Mouse (Mus musculus) ovary, postnatal 10 days (tissue): ENCODE data around the gene Zfp612.
A peak's percentile ranks its signal among the peaks of the same experiment; 100 is the strongest.
"Not testable (repeated sequence)": the region's sequence is repeated elsewhere in the genome, so short reads cannot be mapped to it uniquely, and the experiment has no call there.

Source experiments
- DNase-seq: peaks from one replicate; pipeline ENCODE4 v3.0.0; 2022; ENCODE audit warnings: low spot score

Zfp612 gene

DNA sequence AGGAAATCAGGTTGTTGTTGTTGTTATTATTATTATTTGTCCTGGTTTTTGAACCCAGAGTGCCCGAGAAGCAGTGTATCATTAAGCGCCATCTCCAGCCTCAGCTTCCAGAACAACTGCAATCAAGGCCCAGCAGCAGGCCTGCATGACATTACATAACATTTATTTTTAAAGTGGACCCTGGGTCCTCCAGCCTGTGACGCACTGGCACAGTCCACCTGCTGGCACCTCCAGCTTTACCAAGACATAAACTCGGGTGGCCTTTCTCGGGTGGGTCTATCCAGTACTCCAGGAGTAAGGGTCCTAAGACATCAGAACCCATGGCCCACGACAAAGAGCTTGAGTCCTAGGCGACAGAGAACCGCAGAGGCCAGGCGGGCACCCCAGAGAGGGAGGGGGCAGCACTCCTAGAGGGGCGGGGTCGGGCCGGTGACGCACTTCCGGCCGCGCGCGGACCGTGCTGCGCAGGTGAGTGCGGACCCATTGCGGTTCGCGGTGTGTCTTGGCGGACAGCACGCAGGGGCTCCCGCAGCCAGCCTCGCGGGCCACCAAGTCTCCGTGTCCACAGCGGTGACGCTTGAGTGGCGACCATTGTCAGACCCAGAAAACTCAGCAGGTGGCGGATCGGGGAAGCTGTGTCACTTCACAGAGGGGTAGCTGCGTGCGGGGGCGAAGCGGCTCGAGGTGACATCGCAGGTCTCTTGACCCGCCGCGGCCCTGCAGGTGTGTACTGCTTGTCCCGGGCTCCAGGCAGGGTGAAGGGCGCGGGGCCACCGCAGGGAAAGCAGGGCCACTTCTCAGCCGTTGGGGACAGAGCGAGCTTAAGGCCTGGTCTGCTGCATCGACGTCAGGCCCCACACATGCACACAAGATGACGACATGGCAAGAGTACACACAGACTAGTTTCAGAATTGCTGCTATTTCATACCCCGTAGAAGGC, at the start of gene Zfp612:
TSS of gene Zfp612 (plus strand) at position 465 of the 940 bp plus-strand sequence.
- DNase-seq: peak; percentile 27

DNA sequence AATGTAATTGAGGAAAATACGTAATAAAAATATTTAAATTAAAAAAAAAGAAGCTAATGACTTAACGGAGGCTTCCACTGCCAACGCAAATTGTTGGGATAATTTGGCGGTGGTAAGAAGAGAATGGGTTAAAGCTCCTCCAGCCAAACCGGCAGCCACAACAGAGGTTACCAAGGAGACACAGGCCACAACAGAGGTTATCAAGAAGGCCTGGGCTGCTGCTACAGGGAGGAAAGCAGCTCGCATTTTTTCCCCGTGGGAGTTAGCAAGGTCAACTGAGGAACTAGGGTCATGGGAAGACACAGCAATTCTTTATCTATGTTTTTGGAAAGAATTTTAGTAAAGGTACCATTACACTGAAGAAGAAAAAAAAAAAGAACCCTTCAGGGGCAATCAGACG, 45.8 kb upstream of the Zfp612 start:
- DNase-seq: not testable (repeated sequence)

DNA sequence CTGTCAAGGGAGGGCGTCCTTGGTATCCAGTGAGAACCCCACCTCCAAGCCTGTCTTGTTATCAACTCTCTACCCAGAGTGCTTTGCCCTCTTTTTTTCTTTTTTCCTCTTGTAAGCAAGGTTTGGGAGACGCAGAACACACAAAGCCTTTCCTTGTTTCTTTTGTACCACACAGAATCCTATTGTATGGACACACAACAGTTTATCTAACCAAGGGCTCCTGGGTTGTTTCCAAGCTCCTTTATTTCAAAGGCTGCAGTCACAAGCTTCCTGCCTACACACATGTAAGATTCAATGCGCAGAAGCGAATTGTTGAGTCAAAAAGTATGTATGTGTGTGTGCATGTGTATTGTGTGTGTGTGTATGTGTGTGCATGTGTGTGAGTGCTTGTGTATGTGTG, 45.2 kb upstream of the Zfp612 start:
- no peak for DNase-seq

DNA sequence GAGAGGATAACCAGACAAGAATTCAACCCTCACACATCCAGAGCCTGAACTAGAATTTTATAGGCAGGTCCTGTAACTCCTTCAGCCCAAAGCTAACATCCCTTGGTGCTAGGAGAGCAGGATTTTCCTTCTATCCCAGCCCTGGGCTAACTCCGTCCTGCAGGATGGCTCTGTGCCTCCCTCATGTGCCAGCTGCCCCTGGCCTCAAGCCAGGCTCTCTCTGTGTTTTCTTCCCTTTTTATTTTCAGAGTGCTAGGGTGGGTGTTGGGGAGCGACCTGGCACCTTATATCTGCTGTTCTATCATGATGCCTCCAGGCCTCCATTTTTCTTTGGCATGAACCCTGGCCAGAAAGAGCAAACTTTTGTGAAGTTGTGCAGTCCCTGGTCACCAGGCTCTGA, 43.4 kb upstream of the Zfp612 start:
- no peak for DNase-seq

GRCm38 (mm10) chr8:110039216-110039615, 40.3 kb upstream of the Zfp612 start:
- no peak for DNase-seq

- DNase-seq: no peak
Measured at GRCm38 (mm10) chr8:110039659-110040058, 39.9 kb upstream of the Zfp612 start, which contains the start of gene Chst4. Gene Chst4, minus strand, starts transcription at chr8:110039740.

DNA sequence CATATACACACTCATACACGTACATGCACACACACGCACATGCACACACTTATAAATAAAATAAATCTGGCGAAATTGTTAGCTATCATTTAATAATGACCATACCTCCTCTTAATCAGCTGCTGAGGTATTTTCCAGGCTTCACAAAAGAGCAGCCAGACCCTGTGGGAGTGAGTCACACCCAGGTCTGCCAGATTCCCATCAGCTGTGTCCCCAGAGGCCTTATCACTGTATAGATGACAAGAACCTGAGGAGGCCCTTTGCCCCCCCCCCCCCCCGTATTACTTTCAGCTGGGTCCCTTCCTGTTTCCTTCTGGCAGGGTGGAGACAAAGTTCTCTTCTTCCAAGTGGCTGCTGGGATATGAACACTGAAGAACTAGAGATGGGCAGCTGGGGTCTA, 39.0 kb upstream of the Zfp612 start:
- DNase-seq: no peak

DNA sequence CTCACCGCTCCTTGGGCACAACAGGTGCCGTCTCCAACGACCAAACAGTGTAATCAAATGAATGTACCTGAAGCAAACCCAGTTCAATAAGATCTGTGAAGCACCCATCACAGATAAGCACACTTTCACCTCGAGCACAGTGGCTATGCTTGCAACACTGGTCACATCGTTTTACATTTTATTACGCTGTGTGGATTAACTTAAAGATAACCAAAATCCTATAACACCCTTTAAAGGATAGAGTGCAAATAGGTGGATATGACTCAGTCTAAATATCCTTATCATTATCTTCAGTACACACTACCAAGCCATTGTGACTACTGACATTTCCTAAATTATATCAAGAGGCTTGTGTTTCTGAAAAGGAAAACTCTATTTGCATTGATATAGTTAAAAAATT, 28.3 kb upstream of the Zfp612 start:
- no peak for DNase-seq

DNA sequence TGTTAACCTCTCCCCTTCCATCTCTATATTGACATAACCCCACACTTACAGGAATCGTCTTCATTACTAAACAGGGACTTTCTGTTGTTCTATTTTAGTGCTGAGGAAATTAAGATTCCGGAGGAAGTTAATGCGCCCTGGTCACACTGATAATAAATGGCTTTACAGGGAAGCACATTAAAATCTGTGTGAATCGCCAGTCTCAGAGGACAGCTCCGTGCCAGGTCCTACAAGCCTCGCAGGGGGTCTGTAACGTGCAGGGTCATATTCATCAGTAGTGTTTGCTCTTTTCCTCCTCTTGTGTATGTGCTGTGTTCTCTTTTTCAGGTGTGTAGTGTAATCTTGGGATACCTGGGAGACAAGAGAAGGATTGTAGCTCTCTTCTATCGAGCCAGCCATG, 21.3 kb upstream of the Zfp612 start:
- no peak for DNase-seq

DNA sequence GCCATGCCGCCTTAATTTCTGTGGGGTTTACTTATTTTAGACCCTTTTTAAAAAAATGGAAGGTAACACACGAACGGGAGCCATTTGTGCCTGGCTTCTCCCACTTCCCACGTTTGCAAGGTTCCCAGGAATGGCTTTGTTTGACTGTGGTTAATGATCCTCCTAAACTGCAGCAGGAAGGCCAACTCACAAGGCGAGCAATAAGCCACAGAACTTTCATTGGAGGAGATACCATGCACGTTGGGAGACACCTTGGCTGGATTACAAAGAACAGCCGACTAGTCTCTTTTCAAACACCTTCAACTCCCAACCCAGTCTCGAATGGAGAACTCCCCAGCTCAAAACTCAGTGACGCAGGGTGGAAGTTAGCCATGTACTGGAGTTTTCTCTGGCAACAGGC, 15.4 kb upstream of the Zfp612 start:
- no peak for DNase-seq

DNA sequence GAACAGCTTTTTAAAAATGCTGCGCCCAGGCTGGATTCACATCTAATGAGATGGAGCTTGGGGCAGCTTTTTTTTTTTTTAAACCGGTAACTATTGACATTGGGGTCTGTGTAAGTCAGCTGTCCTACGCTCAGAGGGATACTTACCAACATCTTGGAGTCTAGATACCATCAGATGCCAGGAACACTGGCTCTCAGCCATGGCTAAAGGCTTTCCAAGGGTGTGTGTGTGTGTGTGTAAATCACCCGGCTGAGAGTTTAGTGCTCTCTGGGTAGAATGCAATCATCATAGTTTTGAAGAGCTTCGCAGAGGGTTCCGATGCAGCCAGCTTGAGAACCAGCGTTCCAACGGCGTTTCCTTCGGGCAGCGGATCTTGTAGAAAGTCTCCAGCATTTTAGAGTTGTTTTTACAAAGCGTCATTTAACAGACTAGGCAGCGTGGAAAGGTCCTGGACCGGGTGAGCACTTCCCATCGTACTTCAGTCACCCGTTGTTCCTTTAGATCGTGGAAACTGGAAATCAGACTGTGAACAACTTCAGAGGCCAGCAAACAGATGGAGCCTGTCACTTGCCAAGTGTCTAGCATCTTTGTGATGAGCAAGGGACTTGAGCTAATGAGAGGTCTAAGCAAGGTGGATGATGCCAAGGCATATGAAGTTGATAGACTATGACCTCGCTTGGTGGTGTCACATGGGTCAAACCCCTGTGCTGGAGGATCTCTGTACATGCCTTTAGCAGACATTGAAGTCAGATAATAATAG, 14.8 kb upstream of the Zfp612 start:
- no peak for DNase-seq

DNA sequence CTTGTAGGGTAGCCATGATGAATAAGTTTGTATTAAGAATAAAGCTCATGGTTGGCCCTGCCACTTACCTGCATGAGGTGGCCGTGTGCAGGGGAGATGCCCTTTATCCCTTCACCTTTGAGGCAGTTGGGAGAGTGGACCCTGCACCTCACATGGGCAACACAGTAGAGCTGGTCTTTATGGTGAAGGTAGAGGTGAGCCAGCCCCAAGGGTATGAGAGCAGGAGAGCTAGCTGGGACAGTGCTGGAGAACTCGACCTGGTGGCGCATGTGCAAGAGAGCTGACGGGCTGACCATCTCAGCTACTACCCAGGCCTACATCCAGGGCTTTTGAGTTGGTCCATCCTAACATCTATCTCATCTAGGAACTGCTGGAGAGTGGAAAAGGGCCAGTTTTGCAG, 13.9 kb upstream of the Zfp612 start:
- no peak for DNase-seq

- DNase-seq: no peak
Measured at GRCm38 (mm10) chr8:110069706-110070105, 9.8 kb upstream of the Zfp612 start.

- no peak for DNase-seq
Measured at GRCm38 (mm10) chr8:110071600-110071999, 7.9 kb upstream of the Zfp612 start.

DNA sequence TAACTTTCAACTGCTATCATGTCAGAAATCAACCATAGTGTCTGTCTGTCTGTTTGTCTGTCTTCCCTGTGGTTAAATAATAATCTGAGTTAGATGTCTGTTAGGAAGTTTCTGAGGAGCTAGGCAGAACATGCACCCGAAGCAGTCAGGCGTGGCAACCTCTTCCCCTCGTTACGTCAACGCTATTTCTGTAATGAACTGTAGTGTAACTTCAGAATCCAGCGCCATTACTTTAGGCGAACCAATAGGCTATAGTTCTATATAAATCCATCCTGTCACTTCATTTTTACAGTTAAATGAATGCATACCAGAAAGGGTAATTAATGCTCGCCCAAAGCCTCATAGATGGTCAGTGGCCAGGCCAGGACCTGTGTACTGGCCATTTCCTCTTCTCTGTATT, 5.0 kb upstream of the Zfp612 start:
- DNase-seq: no peak

- DNase-seq: no peak
Measured at GRCm38 (mm10) chr8:110082416-110083105, 3.0 kb downstream of the Zfp612 start.

- DNase-seq: no peak
Measured at GRCm38 (mm10) chr8:110091869-110092268, 12.3 kb downstream of the Zfp612 start.

DNA sequence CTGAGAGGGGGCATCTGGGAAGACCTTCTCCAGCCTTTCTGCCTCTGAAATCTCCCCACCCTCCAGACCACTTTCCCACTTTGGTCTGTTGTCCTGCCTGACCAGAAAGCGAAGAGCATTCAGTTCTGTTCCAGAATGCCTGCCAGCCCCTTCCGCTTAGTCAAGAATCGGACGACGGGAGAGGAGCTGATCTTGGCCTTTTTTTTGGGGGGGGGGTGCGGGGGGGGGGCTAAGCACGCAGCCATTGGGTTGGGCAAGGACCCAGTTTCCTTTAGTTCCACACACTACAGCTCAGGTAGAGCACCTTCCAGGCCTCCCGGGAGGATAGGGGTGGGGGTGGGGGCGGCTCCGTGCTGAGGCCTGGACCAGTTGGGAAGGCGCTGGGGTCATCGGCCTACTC, 21.4 kb downstream of the Zfp612 start, which contains the start of gene Gm21964:
TSS of gene Gm21964 (plus strand) at position 301 of the 400 bp plus-strand sequence.
- no peak for DNase-seq

- DNase-seq: no peak
Measured at GRCm38 (mm10) chr8:110101676-110102075, 22.1 kb downstream of the Zfp612 start.

DNA sequence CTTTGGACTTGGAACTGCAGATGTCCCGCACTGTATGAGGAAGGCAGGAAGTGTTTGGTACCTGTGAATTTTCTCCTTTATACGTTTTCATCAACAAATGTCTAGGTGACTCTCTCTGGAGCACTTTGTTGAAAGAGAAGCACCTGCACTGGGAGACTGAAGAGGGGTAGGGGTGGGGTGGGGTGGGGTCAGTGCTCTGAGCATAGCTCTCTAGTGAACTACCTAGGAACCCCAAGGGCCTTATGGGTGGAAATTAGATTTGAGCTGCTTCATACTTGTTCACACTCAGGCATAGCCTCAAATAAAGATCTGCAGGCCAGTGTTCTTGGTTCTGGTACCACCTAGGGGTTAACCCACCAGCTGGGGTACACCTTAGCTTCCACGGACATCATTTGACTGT, 23.1 kb downstream of the Zfp612 start, which contains the start of gene Gm17720:
TSS of gene Gm17720 (minus strand) at position 101 of the 400 bp plus-strand sequence.
- DNase-seq: no peak

- no peak for DNase-seq
Measured at GRCm38 (mm10) chr8:110119715-110120114, 40.2 kb downstream of the Zfp612 start.

DNA sequence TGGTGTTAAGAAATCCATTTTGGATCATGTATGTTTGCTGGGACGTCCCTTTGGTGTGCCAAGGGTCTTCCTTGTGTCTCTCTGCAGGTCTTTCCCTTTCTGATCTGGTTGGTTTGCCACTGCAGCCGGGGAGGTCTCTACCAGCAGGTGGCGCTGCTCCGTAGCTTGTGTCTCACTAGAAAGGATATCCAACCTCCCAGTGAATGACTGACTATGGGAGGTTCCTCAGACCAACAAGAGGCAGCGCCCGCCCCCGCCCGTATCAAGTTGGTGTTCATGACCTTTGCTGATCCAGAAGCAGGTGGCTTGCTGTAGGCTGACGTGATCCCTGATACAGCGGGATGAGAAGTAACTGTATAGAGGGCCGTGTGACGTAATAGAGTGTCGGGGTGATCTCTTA, 51.0 kb downstream of the Zfp612 start:
- DNase-seq: peak; percentile 31
